Mouse (Mus musculus) testis, adult 2 months (tissue): Measurements from ENCODE around the gene Tardbp. TPM values are rescaled to one million over a fixed set of nuclear protein-coding genes. Genes with fewer than 3 reads are reported as not detected.

ENCODE experiments used
- H3K27ac ChIP-seq: fragments of 200-500 bp; 2 replicates; pipeline ENCODE4 v1.5.1; 2012; ENCODE audit warnings: low read depth, low read length; ENCODE audit not compliant: control insufficient read depth, insufficient read depth
- H3K27me3 ChIP-seq: fragments of 200-500 bp; 2 replicates; pipeline ENCODE4 v1.6.1; 2012; ENCODE audit warnings: mild to moderate bottlenecking, low read length, moderate library complexity; ENCODE audit not compliant: control insufficient read depth, insufficient read depth
- H3K36me3 ChIP-seq: fragments of 200-500 bp; 2 replicates; pipeline ENCODE4 v1.6.1; 2012; ENCODE audit warnings: mild to moderate bottlenecking, low read length; ENCODE audit not compliant: control insufficient read depth, insufficient read depth
- H3K4me1 ChIP-seq: fragments of 200-500 bp; 2 replicates; pipeline ENCODE4 v1.6.1; 2012; ENCODE audit warnings: low read length; ENCODE audit not compliant: control insufficient read depth, insufficient read depth
- H3K4me3 ChIP-seq: fragments of 200-500 bp; 2 replicates; pipeline ENCODE4 v1.5.1; 2012; ENCODE audit warnings: low read depth, mild to moderate bottlenecking, low read length, moderate library complexity, mixed read lengths; ENCODE audit not compliant: control insufficient read depth
- CTCF ChIP-seq: fragments of 200-500 bp; IDR thresholded peaks from 2 replicates; pipeline ENCODE4 v1.5.1; 2012; ENCODE audit warnings: low read depth, mild to moderate bottlenecking, inconsistent platforms, low read length, moderate library complexity; ENCODE audit not compliant: control insufficient read depth, insufficient read depth, insufficient replicate concordance
- POLR2A ChIP-seq: fragments of 200-500 bp; IDR thresholded peaks from 2 replicates; pipeline ENCODE4 v1.6.1; 2012; ENCODE audit warnings: low read depth, mild to moderate bottlenecking, inconsistent platforms, low read length, moderate library complexity; ENCODE audit not compliant: control insufficient read depth
- polyA plus RNA-seq: library from polyadenylated mRNA; depleted of rRNA; stranded (reverse); fragments of >200 nt; gene quantifications from 2 replicates; pipeline ENCODE4 v1.2.3, GENCODE M21; 2012

Tardbp gene
- polyA plus RNA-seq, 1 experiment, result 149 TPM

DNA sequence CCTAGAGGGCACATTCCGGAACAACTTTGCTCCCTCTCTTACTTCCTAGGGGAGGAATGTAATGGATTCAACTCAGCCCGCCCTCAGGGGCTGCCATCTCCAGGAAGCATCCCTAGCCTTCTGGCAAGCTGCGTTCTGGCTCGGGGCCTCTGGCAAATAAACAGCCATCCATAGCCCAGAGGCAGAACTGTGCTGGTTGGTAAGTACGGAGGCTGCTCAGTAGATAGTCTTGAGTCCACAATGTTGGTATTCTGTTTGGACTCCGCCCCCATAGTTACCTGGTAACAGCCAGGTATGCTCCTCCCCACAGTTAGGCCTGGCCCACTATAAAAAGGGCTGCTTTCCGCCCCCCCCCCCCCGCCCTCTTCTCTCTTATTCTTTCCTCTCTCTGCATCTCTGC, 37.3 kb downstream of the Tardbp start:
- TF ChIP-seq CTCF, result no peak
- no peak for TF ChIP-seq POLR2A
- Histone ChIP-seq H3K4me3 (no peak overlapping the region), H3K27ac (no peak overlapping the region)

DNA sequence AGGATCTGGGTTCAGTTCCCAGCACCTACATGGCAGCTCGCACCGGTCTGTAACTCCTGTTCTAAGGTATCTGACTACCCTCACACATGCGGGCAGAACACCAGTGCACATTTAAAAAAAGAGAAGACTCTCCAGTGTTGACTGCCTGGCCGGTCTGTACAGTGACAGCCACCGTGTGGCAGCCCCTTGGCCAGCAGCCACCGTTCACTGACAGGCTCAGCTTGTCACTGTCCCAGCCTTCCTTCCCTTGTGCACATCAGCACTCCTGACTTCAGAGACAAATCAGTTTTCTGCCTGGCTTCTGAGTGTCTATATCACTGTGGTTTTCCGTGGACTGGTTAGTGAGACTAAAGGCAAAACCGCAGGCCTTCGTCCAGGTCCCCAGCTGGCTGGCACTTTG, 38.0 kb downstream of the Tardbp start:
- peaks cover 11% of the 10 kb centered on the region for H3K4me1 ChIP-seq
- no peaks in the 10 kb centered on the region for H3K36me3 ChIP-seq
- H3K4me3 ChIP-seq, result no peak overlapping the region
- no peaks in the 10 kb centered on the region for H3K27me3 ChIP-seq
- no peak overlapping the region for H3K27ac ChIP-seq
- TF ChIP-seq POLR2A (no peak), CTCF (no peak)

More for the DNA sequence above, 37.3 kb downstream of the Tardbp start:
- Histone ChIP-seq H3K4me1 (peaks cover 11% of the 10 kb centered on the region), H3K36me3 (no peaks in the 10 kb centered on the region), H3K27me3 (no peaks in the 10 kb centered on the region)

DNA sequence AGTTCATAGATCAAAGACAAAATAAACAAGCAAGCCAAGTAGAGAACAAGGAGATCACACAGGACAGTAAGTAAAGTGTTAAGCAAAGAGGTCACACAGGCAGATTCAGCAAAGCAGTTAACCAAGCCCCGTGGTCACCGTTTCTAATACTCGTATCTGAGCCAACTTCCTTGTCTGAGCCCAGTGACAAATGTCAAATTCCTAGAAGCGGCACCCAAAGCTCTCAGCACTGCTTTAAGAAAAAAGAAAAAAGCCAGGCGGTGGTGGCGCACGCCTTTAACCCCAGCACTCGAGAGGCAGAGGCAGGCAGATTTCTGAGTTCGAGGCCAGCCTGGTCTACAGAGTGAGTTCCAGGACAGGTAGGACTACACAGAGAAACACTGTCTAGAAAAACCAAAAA, 40.2 kb downstream of the Tardbp start:
- Histone ChIP-seq H3K4me3 (no peak overlapping the region), H3K4me1 (peaks cover 4% of the 10 kb centered on the region; the same call in 1 of the 2 replicates), H3K27me3 (no peaks in the 10 kb centered on the region), H3K36me3 (no peaks in the 10 kb centered on the region; the same call in 1 of the 2 replicates), H3K27ac (no peak overlapping the region)
- TF ChIP-seq CTCF (no peak), POLR2A (no peak)

DNA sequence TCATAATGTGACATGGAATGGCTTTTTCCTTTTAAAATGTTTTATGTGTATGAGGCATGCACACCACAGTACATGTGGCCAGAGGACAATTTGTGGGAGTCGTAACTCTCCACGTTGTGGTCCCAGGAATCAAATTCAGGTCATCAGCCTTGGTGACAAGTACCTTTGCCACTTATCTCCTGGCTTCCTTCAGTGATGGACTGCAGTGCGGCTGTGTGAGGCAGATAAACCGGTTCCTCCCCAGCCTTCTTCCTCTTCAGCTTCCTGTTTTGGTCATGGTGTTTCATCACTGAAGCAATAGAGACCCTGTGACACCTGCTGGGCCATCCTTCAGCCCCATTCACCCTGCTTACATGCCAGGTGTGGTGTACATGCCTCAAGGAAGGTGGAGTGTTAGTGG, 43.6 kb downstream of the Tardbp start:
- TF ChIP-seq CTCF, result no peak
- no peak for TF ChIP-seq POLR2A
- Histone ChIP-seq H3K36me3 (no peaks in the 10 kb centered on the region; the same call in 1 of the 2 replicates), H3K4me3 (no peak overlapping the region)

DNA sequence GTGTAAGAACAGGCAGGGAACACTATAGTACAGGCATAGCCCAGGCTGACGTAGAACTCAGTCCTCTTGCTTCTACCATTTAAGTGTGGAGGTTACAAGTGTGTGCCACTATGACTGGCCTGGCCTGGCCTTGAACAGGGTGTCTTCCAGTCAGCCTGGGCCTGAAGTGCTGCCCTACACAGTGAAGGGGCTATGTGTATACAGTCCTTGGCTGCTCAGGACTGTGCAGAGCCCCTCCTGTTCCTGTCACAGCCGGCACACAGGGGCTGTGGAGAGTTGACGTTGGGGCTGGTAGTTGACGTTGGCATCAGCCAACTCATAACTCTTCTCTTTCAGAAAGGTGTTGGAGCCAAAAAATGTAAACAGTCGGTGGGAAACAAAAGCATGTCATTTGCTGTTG, 45.4 kb downstream of the Tardbp start:
- H3K27ac ChIP-seq, result no peak overlapping the region
- H3K36me3 ChIP-seq, result no peaks in the 10 kb centered on the region; the same call in 1 of the 2 replicates
- no peaks in the 10 kb centered on the region for H3K27me3 ChIP-seq
- H3K4me1 ChIP-seq, result no peaks in the 10 kb centered on the region
- no peak for TF ChIP-seq POLR2A
- TF ChIP-seq CTCF, result no peak
- no peak overlapping the region for H3K4me3 ChIP-seq

More for the DNA sequence above, 43.6 kb downstream of the Tardbp start:
- no peaks in the 10 kb centered on the region for H3K27me3 ChIP-seq
- no peaks in the 10 kb centered on the region for H3K4me1 ChIP-seq
- no peak overlapping the region for H3K27ac ChIP-seq

DNA sequence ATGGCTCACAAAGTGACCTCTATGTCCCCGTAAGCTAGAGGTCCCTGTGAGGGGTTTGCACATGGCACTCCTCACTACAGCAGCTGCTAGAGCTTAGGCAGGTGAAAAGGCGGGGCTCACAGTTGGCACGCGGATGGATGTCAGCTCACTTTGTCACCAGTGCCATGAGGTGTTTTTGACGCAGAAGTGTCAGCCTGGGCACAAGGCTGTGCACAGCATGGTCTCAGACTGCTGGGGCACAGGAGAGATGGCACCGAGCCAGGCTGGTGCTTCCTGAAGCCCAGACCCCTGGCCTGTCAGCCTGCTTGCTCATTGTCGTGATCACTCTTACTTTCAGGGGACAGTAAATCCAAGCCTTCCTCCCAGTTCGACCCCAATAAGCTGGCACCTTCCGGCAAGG, 46.1 kb downstream of the Tardbp start:
- no peak overlapping the region for H3K27ac ChIP-seq
- no peaks in the 10 kb centered on the region for H3K4me1 ChIP-seq
- H3K4me3 ChIP-seq, result no peak overlapping the region
- peaks cover 2% of the 10 kb centered on the region for H3K36me3 ChIP-seq
- no peaks in the 10 kb centered on the region for H3K27me3 ChIP-seq
- TF ChIP-seq POLR2A (no peak), CTCF (no peak)

DNA sequence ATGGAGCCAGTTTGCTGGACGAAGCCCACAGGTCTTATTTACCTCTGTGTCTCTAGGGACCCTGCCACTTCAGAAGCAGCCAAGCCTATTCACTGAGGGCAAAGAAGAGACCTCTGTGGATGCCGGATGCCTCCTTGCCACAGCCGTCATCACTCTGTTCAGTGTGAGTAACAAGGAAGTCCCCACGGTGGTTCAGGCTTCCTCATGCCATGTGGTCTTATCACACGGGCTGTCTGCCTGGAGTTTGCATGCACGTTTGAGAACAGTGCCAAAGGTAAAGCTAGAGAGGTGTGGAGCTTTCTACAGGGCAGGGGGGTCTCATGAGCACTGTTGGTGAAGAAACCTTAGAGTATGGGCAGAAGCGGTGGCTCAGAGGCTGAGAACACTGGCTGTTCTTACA, 53.6 kb downstream of the Tardbp start:
- TF ChIP-seq POLR2A (no peak), CTCF (no peak)
- no peaks in the 10 kb centered on the region for H3K27me3 ChIP-seq
- no peak overlapping the region for H3K27ac ChIP-seq
- peaks cover 5% of the 10 kb centered on the region for H3K36me3 ChIP-seq
- no peak overlapping the region for H3K4me3 ChIP-seq
- no peaks in the 10 kb centered on the region for H3K4me1 ChIP-seq
